Mouse (Mus musculus) thymus, adult 2 months (tissue): Measurements from ENCODE around the gene Serpinb6a.

ENCODE experiments used
- CTCF ChIP-seq: fragments of 200-500 bp; IDR thresholded peaks from 2 replicates; pipeline ENCODE4 v1.5.1; 2012; ENCODE audit warnings: mild to moderate bottlenecking, control low read depth, low read length, moderate library complexity, borderline replicate concordance; ENCODE audit not compliant: control insufficient read depth, poor library complexity, insufficient read depth; ENCODE audit errors: extremely low read depth
- POLR2A ChIP-seq: fragments of 200-500 bp; IDR thresholded peaks from 2 replicates; pipeline ENCODE4 v1.6.1; 2012; ENCODE audit warnings: mild to moderate bottlenecking, low read length, control low read depth, moderate library complexity; ENCODE audit not compliant: control insufficient read depth, poor library complexity, insufficient read depth; ENCODE audit errors: extremely low read depth

DNA sequence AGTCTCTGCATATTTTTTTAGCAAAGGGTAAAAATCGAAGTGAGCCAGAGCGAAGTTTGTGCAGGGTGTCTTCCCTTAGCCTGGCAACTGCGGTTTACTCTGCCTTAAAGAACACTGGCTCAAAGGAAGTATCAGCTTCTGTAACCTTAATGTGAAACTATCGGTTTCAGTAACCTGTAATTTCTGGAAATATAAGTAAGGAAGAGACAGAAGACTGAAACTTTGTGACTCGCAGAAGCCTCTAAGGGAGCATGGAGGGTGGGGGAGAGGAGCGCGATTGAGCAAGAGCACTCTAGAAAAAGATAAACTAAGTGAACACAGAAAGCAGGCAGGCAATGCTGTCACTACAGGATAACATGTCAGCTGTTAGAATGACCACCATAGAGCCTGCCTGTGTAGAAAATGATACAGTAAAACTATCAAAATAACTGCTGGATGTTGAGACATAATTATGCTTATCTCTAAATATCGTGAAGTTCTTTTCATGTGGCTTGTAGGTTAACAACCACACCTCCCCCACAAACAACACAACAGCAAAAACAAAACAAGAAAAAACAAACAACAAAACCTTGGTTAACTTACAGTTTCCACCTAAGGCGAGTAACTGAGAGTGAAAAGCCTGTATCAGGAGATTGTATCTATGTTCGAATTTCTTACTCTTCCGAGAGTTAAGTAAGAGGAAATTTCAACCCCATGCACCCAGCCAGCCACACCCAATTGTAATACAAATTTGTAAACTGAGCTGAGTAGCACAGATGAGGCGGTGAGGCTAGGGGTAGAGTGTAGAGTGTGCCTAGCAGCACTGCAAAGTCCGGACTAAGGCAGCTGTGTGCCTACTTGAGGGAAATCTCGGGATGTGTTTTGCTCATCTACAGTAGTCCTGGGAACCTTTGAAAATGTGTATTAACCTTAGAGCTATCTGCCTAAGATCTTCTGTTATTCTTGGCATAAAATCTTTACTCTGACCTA lies 37.3 kb downstream of the Serpinb6a start:
- TF ChIP-seq CTCF (no peak), POLR2A (no peak)
